Mouse (Mus musculus): Measurements from ENCODE around the gene 1600012H06Rik. TPM values are rescaled to one million over a fixed set of nuclear protein-coding genes. Genes with fewer than 3 reads are reported as not detected.
"Not testable (repeated sequence)": the region's sequence is repeated elsewhere in the genome, so short reads cannot be mapped to it uniquely, and the experiment has no call there.

Gene 1600012H06Rik
- total RNA-seq (2021): 36.5 and 55.1 TPM in 2 replicates
- long read RNA-seq, transcript 1600012H06Rik-201 (2 exons, 2,506 nt): major isoform, 27 of 68 reads
- long read RNA-seq, transcript 1600012H06Rik-202 (2 exons, 2,523 nt): minor isoform, 14 of 68 reads
- long read RNA-seq, partial matches to known transcripts: 0 of 68 reads
- long read RNA-seq, other reads (novel, unspliced or antisense): 25 of 68 reads

DNA sequence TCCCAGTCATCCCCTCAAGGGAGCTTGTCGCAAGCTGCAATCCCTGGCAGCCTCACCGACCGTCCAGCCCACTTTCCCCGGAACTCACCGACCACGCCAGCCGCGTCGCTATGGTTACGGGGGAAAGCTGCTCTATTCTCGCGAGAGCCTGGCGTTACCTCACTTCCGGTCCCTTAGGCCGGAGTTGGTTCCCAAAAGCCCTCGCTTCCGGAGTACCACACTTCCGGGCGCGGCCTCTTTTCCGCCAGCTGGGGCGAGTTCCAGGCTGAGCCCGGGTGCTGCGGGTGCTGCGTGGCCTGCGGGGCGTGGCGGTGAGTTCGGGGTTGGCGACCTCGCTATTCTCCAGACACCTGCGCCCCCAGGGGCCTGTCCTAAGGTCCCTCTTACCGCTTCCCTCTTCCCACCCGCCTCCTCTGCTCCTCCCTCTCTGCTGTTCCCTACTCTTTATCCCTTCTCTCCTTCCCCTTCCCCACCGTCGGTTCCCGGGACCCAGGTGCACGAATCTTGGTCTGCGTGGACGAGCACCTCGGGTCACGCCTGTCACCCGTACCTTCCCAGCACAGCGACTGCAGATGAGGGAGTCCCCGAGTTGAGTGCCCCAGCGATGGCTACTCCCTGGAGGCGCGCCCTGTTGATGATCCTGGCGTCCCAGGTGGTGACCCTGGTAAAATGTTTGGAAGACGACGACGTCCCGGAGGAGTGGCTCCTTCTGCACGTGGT lies at the start of gene 1600012H06Rik, which contains the start of gene Wdr27:
1600012H06Rik (plus strand) TSS at position 176 of the 720 bp plus-strand sequence.
Wdr27 (minus strand) TSS at position 150 of the 720 bp plus-strand sequence.
- DNase-seq: peak; percentile 99

DNA sequence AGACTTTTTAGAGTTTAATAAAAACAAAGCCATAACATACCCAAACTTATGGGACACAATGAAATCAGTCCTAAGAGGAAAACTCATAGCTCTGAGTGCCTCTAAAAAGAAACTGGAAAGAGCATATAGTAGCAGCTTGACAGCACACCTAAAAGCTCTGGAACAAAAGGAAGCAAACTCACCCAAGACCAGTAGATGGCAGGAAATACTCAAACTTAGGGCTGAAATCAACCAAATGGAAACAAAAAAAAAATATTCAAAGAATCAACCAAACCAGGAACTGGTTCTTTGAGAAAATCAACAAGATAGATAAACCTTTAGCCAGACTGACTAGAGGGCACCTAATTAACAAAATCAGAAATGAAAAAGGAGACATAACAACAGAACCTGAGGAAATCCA lies 47.9 kb upstream of the 1600012H06Rik start:
- not testable (repeated sequence) for DNase-seq

- no peak for DNase-seq
These were observed 44.0 kb upstream of the 1600012H06Rik start for GRCm38 (mm10) chr17:14898972-14899371.

DNA sequence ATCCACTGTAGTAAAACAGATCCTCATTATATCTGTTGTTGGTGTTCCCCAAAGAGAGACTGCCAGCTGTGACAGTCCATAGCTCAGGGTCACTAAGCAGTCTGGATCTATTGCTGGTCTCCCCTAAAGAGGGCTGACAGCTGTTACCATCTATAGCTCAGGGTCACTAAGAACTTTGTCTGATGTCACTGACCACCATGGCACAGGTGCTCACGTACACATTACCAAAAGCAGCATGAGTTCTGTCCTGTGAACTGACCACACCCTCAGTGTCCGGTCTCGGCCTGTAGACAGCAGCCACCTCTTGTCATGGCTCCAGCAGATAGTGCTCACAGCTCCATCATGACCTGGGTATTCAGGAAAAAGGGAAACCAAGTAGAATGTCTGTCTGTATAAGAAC lies 39.8 kb upstream of the 1600012H06Rik start:
- no peak for DNase-seq

DNA sequence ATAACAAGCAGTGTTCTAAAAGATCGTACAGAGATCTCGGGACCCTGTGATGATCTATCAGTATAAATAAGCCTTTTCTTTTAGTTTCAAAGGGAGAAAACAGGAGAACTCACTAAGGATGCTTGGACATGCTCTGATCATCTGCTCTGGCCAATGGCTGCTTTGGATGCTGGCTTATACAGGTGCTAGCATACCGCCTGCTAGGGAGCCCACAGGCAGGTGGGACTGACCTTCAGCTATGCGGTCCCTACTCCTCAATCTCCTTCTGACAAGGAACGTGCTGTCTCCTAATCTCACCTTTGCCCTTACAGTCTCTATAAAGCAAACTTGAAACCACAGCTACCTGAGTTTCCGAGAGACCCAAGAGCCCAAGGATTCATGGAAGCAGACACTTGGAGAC lies 38.8 kb upstream of the 1600012H06Rik start:
- no peak for DNase-seq

DNA sequence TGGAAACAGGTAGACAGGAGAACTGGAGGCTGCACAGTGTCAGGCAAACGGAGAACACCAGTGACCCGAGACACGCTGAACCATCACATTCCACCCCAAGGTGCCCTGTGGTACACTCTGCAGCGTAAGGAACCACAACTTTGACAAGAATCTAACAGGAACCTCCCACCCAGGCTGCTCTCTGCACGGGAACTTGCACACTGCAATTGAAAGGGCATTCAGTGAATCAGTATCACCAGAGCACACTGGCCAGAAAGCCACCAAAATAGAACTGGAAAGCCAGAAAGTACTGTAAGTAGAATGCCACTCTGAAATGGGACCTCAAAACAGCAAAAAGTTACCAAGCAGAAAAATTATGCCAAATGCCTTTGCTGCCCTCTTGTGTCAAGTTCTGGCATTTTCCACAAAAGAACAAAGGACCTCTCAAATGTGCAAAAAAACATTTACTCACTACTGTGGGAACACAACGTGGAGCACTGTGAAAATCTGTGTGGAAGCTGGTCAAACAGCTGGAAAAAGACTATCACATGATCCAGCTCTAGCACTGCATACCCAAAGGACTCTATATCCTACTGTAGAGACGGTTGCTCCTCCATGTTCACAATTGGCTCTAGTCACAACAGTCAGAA lies 38.2 kb upstream of the 1600012H06Rik start:
- DNase-seq: peak; percentile 44

GRCm38 (mm10) chr17:14906611-14907010 lies 36.4 kb upstream of the 1600012H06Rik start:
- DNase-seq: no peak

DNA sequence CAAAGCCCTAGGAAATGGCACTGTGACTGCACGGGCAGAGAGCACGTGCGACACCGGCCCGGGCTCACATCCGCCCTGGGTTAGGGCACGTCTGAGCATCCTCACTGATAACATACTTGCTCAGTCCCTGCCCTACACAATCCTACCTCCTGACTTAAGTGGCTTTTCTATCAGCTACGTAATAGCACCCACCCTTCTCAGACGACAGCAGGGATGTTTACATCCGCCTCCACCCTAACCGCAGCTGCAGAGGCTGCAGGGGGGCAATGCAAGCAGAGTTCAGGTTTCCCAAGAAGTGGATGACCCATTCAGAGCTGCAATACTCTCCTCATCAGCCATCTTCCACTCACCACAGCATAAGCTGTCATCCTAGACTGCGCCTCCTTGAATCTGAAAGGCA lies 35.8 kb upstream of the 1600012H06Rik start:
- no peak for DNase-seq

DNA sequence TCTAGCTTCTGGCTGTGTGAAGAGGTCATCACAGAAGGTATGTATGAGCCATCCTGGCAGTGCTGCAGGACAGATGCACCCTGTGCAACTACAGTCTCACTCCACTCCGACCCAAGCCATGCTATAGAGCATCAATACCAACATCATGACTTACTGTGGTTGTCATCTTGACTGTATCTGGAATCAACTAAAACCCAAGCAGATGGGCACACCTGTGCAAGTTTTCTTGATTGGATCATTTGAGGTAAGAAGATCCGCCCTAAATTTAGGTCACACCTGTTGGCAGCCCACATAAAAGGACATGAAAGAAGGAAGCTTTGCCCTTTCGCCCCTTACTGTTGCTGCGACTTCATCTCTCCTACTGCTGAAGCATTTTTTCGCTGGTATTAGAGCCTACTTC lies 33.7 kb upstream of the 1600012H06Rik start:
- DNase-seq: no peak

- DNase-seq: no peak
These were observed 32.2 kb upstream of the 1600012H06Rik start for GRCm38 (mm10) chr17:14910771-14911170.

GRCm38 (mm10) chr17:14912420-14912819 lies 30.6 kb upstream of the 1600012H06Rik start:
- DNase-seq: peak; percentile 7

DNA sequence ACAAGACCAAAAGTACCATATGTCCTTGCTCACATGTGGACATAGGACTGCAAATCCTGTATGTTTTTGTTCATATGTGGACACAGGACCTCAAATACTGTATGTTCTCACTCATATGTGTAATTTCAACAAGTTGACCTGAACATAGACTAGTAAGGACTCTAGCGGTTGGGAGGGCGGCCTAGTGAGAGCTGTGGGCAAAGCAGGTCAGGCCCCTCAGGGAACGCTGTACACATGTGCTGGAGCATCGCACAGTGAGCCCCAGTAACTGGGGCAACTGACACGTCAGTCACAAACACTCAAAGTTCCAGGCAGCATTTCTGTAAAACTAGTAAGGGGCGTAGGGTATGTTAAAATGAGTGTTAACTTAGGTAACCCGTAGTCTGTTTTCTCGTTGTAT lies 30.0 kb upstream of the 1600012H06Rik start:
- no peak for DNase-seq

GRCm38 (mm10) chr17:14914401-14914800 lies 28.6 kb upstream of the 1600012H06Rik start:
- DNase-seq: no peak

DNA sequence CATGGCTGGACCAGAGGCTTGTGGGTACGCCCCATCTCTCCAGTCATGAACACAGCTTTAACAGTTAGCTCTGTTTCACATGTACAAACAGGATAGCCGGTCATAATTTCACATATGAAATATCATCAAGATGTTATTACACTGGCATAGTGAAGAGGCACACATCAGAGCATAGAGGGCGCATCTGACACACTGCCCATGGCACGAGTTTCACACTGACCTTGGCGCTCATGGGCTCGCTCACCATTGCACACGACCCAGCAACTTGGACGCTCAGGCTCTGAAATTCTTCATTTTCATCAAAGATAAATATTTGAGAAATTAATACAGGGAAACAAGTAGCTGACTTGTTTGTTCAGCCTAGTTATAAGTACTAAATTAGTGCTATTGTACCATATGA lies 25.1 kb upstream of the 1600012H06Rik start:
- DNase-seq: peak; percentile 31

GRCm38 (mm10) chr17:14921582-14921981 lies 21.4 kb upstream of the 1600012H06Rik start:
- DNase-seq: no peak

- DNase-seq: no peak
These were observed 15.3 kb upstream of the 1600012H06Rik start for GRCm38 (mm10) chr17:14927644-14928218.

- DNase-seq: no peak
These were observed 14.4 kb upstream of the 1600012H06Rik start for GRCm38 (mm10) chr17:14928631-14929030.

DNA sequence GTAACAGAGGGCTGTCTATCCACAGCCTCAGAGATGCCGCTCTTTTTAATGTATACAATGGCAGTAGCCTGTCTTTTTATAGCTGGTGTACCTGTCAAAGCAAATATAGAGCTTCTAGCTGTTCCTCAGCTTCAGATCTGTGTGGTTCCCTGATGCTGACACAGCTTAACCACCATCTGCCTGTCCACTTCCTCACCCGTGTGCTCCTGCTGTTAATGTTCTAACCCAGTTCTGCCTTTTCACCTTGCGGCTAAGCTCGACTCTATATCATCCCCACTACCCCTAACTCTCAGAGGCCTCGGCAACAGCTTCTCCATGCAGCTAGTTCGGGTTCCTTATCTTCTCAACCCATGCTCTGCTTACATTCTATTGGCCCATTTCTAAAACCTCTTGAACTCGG lies 12.3 kb upstream of the 1600012H06Rik start:
- DNase-seq: no peak

- DNase-seq: no peak
These were observed 11.5 kb upstream of the 1600012H06Rik start for GRCm38 (mm10) chr17:14931469-14931868.

GRCm38 (mm10) chr17:14935280-14935679 lies 7.7 kb upstream of the 1600012H06Rik start:
- DNase-seq: not testable (repeated sequence)

DNA sequence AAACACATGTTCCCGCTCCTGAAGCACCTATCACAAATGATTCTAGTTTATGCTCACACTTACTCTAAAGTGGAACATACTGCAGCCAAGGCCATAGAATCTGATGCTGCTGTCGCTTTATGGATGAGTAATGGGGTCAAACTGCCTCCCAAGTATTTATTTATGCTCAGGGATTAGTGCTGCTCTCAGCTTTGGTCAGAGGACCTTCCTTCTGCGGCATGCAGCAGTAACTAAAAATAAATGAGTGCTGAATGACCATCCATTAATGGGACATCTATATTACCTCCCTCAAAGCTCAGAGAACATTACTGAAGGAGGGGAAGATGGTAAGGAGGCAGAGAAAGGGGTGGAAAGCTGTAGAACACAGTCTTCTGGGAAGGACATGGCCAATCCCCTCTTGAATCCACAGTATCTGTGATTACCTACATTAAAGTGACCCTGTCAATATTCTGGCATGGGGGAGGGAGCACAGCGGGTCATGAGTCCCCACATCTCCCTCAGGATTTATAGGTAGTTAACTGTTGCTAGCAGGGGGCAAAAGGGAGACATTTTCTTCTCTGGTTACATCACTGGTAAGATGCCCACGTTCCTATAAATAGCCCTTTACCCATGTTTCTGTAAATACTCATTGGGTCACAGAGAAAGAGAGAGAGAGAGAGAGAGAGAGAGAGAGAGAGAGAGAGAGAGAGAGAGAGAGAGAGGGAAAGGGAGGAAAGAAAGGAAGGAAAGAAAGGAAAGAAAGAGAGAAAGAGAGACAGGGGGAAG lies 7.0 kb upstream of the 1600012H06Rik start:
- DNase-seq: no peak

GRCm38 (mm10) chr17:14942181-14942580 lies 803 bp upstream of the 1600012H06Rik start:
- DNase-seq: not testable (repeated sequence)
